Mouse (Mus musculus) T-cell, adult 2 months (primary cell): ENCODE measurements around the gene Batf2.
A peak's percentile ranks its signal among the peaks of the same experiment; 100 is the strongest.
"Not testable (repeated sequence)": the region's sequence is repeated elsewhere in the genome, so short reads cannot be mapped to it uniquely, and the experiment has no call there.

ENCODE experiments used
- DNase-seq: peaks from one replicate; pipeline ENCODE4 v3.0.0; 2022; ENCODE audit warnings: low spot score

The Batf2 gene

DNA sequence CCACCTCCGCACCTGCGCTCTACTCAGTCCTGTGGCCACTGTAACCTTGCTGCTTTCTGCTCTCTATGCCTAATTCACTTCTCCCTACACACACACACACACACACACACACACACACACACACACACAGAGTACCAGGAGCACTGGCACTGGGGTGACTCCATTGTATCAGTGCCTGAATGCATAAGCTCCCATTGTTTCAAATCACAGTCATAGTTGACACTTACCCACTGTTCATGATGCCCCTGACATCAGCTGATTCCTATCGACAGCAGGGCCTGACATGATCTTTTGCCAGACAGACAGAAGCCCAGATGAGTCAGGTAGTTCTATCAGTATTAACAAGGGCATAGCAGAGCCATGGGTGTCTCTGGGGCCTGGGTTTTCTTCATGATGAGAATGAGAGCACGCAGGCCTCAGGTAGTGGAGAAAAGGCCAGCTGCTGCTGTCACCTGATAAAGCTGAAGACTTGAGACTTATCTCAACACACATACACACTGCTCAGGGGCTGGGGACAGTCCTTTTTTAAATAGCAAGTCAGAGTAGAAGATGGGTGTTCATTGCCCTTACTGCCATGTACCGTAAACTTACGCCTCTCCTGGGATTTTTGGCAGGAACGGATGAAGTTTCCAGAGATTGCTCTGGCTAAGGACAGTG lies 8.5 kb upstream of the Batf2 start:
- DNase-seq: no peak

GRCm38 (mm10) chr19:6133197-6133596 lies 7.6 kb upstream of the Batf2 start:
- not testable (repeated sequence) for DNase-seq

DNA sequence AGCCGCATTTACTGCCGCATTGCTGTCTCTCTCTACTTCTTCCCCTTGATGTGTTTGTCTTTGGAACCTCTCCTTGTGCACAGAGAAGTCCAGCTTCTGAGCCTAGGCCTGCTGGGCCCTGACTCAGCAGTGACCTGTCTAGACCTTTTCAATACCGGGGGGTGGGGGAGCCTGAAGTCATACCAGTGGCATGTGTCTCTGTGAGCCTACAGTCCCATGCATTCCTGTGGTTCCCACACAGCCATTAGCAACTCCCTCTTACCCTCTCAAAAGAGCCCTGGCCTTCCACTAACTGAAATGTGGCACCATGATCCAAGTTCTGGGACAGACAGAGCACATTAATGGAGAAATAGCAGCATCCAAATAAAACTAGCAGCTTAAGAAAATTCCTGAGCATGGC lies 4.4 kb upstream of the Batf2 start:
- no peak for DNase-seq

- DNase-seq: no peak
Observed at GRCm38 (mm10) chr19:6139701-6140100, 1.1 kb upstream of the Batf2 start.

DNA sequence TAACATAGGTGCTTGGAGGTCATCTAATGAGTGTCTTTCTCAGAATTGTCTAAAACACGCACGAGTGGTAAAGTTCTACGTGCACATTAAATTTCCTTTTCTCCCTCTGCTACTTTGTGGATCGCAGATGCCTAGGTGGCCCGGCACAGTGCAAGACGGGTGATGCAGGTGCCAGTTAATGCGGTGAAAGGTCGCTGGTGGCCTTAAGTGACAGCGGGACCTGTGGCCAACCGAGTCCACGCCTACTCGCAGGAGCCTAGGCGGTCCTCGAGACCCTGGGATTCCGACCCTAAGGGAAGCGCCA lies 457 bp upstream of the Batf2 start:
- no peak for DNase-seq

GRCm38 (mm10) chr19:6141394-6141749 lies 589 bp downstream of the Batf2 start, which contains the start of gene Arl2:
Arl2 (minus strand) TSS chr19:6141548.
- peak; percentile 81 for DNase-seq

GRCm38 (mm10) chr19:6144842-6145241 lies 4.1 kb downstream of the Batf2 start:
- no peak for DNase-seq

- no peak for DNase-seq
Observed at GRCm38 (mm10) chr19:6155174-6155573, 14.4 kb downstream of the Batf2 start.

DNA sequence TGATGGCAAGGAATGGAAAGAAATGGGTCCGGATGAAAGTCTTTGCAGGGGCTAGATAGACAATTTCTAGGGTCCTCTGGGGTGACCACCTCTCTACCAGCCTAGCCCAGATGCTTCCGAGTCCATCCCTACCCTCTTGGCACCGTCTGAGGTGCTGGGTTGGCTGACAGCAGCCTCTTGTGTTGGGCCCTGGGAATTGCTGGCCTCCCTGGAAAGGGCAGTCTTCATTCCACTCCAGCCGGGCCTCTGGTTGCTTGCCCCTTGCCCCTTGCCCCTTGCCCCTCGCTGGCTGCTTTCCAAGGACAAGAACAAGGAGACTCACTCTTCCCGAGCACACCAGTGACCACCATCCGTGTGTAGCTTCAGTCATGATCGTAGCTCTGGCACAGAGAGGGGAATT lies 15.6 kb downstream of the Batf2 start:
- DNase-seq: no peak

GRCm38 (mm10) chr19:6157220-6157619 lies 16.4 kb downstream of the Batf2 start:
- no peak for DNase-seq

DNA sequence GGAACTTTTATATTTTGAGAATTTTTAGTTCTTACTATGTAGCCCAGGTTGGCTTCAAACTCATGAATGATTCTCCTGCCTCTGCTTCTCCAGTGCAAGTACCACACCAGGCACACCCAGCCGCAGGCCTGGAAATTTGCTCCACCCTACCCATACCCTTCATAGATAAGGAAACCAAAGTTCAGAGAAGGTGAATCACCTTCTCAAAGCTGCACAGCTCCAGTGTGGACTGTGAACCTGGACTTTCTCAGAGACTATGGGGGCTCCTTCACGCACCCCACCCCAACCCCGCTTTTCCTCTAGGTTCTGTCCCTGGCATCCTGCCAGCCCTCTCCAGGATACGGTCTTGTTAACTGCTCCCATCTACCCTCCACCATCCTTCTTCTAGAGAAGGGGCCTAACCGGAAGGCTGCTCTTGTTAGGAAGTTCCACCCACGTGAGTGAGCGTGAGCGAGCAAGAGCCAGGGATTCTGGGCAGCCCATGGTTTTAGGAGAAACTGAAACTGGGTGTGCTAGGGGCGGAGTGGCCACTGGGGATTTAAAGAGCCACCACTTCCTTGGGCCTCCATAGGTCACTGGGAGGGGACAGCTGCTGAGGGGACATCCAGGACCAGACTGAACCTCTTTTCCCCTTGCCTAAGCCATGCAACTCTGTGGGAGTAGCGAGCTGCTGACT lies 23.2 kb downstream of the Batf2 start:
- DNase-seq: no peak

GRCm38 (mm10) chr19:6166750-6167149 lies 26.0 kb downstream of the Batf2 start:
- no peak for DNase-seq

DNA sequence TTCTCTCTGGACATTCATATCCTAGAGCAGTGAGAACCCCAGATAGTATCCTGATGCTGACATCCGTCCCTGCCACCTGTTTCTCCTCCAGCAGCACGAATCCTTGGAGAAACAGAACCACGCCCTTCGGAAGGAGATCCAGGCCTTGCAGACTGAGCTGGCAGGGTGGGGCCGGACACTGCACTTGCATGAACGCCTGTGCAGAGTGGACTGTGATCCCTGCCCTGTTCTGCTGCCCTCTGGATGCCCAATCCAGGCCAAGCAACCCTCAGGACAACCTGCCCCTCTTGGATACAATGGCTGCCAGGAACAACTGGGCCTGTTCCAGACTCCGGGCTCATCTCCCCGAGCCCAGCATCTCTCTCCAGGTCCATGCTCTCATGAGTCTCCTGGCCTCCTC lies 30.4 kb downstream of the Batf2 start:
- no peak for DNase-seq

GRCm38 (mm10) chr19:6174771-6175170 lies 34.0 kb downstream of the Batf2 start:
- no peak for DNase-seq

DNA sequence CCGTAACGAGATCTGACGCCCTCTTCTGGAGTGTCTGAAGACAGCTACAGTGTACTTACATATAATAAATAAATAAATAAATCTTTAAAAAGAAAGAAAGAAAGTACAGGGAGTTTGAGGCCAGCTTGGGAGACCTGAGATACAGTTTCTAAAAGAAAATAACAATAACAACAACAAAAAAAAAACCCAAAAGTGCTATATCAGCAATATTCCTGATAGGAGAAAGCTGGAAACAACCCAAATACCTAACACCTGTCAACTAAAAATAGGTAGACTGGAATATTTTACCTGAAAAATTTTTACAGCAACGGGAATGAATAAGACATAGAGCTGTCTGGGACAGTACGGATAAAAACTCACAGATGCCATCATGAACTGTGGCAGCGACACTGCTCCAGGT lies 38.0 kb downstream of the Batf2 start:
- DNase-seq: no peak

GRCm38 (mm10) chr19:6181629-6182028 lies 40.8 kb downstream of the Batf2 start:
- DNase-seq: no peak

DNA sequence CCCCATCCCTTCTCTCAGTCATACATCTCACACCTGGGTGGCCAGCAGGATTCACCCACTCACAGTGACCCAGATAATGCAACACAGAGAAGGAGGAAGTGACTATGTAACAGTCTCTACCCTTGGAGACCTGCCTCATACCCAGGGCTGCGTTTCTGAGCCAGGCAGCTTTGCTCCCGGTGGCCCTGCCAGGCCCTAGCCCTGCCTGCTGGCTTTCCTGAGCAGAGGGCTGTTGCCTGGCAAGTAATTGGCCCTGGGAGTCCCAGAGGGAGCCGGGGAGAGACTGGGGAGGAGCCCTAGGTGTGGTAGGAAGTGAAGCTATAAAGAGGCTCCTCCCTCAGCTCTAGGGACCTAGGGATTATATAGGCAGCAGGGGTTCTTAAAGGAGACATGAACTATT lies 41.8 kb downstream of the Batf2 start:
- no peak for DNase-seq

- no peak for DNase-seq
Observed at GRCm38 (mm10) chr19:6184131-6184530, 43.3 kb downstream of the Batf2 start, which contains the start of gene Majin. Majin (plus strand) TSS chr19:6184388.

DNA sequence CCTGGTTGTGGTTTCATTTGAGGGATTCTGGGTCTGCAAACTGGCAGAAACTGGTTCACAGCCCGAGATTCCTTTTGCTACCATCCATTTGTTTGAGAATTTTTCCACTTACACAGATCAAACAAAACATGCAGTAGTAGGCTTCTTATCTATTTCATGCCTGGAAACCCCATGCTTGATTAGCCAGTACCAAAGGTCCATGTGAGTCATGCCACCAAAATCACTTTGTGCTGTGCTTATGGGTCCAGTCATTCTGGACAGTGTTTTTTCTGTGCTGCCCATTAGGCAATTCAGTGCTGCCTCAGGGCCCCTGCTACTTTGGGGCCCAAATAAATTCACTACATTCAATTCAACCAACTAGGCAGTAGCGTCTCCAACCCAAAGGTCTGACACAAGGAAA lies 63.5 kb downstream of the Batf2 start:
- DNase-seq: no peak

- no peak for DNase-seq
Observed at GRCm38 (mm10) chr19:6206716-6207115, 65.9 kb downstream of the Batf2 start.

- no peak for DNase-seq
Observed at GRCm38 (mm10) chr19:6216046-6216705, 75.4 kb downstream of the Batf2 start.

DNA sequence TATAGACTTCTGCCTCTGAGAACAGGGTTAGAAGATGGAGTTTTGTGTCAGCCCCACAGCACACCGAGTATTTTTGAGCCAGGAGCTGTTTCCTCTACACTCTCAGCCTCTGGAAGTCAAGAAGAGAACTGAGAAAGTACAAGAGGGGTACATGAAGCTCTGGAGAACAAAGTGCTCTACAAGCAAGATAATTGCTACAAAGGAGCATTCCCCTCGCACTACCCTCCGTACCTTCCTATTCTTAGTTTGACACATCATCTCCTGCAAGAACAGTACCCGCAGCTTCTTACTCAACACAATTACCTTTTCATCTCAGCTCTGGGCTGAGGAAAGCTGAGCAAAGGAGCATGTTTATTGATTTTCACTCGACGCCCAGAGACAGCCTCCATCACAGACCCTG lies 77.8 kb downstream of the Batf2 start:
- DNase-seq: no peak
